Mouse (Mus musculus) limb, embryonic 15.5 days (tissue): ENCODE data around the gene Slc30a7. TPM values are rescaled to one million over a fixed set of nuclear protein-coding genes. Genes with fewer than 3 reads are reported as not detected.

Experiments used
- ATAC-seq: fragments of 200-750 bp; cut with Nextera tagmentation; 2 replicates; pipeline ENCODE4 v1.8.0; 2017; ENCODE audit warnings: low read depth, moderate TSS enrichment; ENCODE audit not compliant: insufficient number of reproducible peaks, low FRiP score, low TSS enrichment
- H3K27ac ChIP-seq: fragments of 300-500 bp; sonication (generic); 2 replicates; pipeline ENCODE4 v1.5.1; 2015; ENCODE audit warnings: moderate library complexity, mild to moderate bottlenecking, inconsistent platforms
- H3K27me3 ChIP-seq: fragments of 300-500 bp; sonication (generic); 2 replicates; pipeline ENCODE4 v1.6.1; 2015; ENCODE audit warnings: inconsistent platforms
- H3K36me3 ChIP-seq: fragments of 300-500 bp; sonication (generic); 2 replicates; pipeline ENCODE4 v1.6.1; 2015; ENCODE audit warnings: inconsistent platforms
- H3K4me1 ChIP-seq: fragments of 300-500 bp; sonication (generic); 2 replicates; pipeline ENCODE4 v1.6.1; 2015; ENCODE audit warnings: inconsistent platforms
- H3K4me2 ChIP-seq: fragments of 300-500 bp; sonication (generic); 2 replicates; pipeline ENCODE4 v1.6.1; 2015; ENCODE audit warnings: mild to moderate bottlenecking, inconsistent platforms
- H3K4me3 ChIP-seq: fragments of 300-500 bp; sonication (generic); 2 replicates; pipeline ENCODE4 v1.5.1; 2015; ENCODE audit warnings: mild to moderate bottlenecking, inconsistent platforms
- H3K9ac ChIP-seq: fragments of 300-500 bp; sonication (generic); 2 replicates; pipeline ENCODE4 v1.6.1; 2015; ENCODE audit warnings: inconsistent platforms
- H3K9me3 ChIP-seq: fragments of 300-500 bp; sonication (generic); 2 replicates; pipeline ENCODE4 v1.6.1; 2016; ENCODE audit warnings: inconsistent platforms
- WGBS: fragments of 180-500 bp; shearing (Covaris S2); methylation state at CpG from one replicate; pipeline ENCODE4 v1.1.7; 2015; 5-methylcytosine and 5-hydroxymethylcytosine counted together
- microRNA-seq: library from miRNA; unstranded; fragments of <30 nt; microRNA quantifications from one replicate; pipeline ENCODE4, GENCODE M21; 2016
- polyA plus RNA-seq: library from polyadenylated mRNA; unstranded; fragments of >200 nt; fragmentation: Nextera tagmentation; extraction: Ambion mirVana; gene quantifications from 2 replicates; pipeline ENCODE4 v1.2.1, GENCODE M21; 2015

Slc30a7 gene
- polyA plus RNA-seq, 1 experiment from 2014 or later = 38.8 TPM

DNA sequence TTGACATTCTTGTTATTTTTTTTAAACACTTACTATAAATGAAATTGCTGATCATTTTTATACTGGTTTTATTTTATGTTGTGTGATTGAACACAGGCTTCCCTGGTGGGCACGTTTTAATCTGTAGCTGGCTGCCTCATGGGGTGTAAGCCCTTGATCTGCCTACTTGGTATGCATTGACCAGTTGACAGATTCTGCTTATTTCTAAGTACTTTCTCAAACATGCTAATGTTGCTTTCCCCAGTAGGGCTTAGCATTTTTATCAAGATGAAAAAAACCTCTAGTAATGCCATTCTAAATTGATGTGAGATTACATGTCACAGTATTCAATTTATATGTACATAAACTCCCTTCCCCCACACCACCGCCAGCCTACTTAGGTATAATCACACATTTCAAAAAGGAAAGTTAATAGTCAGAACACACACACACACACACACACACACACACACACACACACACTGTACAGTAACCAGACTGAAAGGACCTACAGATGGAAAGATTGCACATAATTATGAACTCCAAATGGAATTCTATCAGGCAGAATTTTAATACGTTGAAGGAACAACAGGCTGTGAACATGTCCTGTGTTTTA is 108.8 kb downstream of the Slc30a7 start:
- Histone ChIP-seq H3K9ac (no peak overlapping the region), H3K4me1 (no peaks in the 10 kb centered on the region), H3K4me2 (no peak overlapping the region), H3K27me3 (no peaks in the 10 kb centered on the region), H3K4me3 (no peak overlapping the region), H3K36me3 (peaks cover 17% of the 10 kb centered on the region), H3K9me3 (no peaks in the 10 kb centered on the region), H3K27ac (no peak overlapping the region)
- 77% methylated on average over 3 of the region's 3 CpGs for WGBS
- ATAC-seq = no peak

DNA sequence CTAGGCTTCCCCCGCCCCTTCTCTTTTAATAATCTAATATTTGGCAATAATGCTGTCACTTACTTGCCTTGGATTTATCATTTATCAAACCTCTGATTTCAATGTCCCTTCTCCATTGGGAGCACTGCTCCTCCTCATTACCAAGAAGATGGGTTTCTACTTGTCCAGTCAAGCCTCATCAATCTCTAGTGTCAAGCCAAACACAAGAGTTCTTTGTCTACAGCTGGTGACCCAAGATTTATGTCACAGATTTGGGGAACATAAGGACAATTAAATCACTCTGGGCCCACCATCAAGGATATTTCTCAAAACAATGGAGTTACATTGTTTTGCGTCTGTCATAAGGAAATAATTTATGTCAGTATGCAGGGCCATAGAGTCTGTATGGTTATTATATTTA is 114.0 kb downstream of the Slc30a7 start:
- H3K9ac ChIP-seq = no peak overlapping the region
- WGBS = 90% methylated on average over 2 of the region's 2 CpGs
- no peaks in the 10 kb centered on the region for H3K4me1 ChIP-seq
- H3K9me3 ChIP-seq = no peaks in the 10 kb centered on the region
- ATAC-seq = no peak
- no peaks in the 10 kb centered on the region for H3K27me3 ChIP-seq
- H3K4me2 ChIP-seq = no peak overlapping the region
- no peak overlapping the region for H3K4me3 ChIP-seq
- peaks cover 11% of the 10 kb centered on the region for H3K36me3 ChIP-seq
- H3K27ac ChIP-seq = no peak overlapping the region

DNA sequence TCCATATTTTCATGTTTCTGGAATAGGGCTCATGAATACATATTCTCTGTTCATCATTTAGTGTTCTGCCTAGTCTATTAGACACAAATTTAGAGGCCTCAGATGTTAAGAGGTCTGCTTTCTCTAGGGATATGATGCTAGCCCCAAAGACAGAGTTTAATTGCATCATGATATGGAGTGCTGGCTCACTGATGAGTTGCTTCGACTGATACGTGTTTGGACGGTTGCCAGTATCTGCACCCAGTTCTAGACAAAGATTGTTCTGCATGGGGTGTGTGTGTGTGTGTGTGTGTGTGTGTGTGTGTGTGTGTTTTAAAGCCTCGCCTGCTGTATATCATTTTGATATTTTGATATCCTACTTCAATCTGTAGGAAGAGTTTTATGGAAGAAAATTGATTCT is 114.9 kb downstream of the Slc30a7 start:
- ATAC-seq = no peak
- Histone ChIP-seq H3K27me3 (no peaks in the 10 kb centered on the region), H3K27ac (no peak overlapping the region), H3K4me1 (no peaks in the 10 kb centered on the region), H3K9ac (no peak overlapping the region), H3K9me3 (no peaks in the 10 kb centered on the region), H3K36me3 (peaks cover 11% of the 10 kb centered on the region), H3K4me2 (no peak overlapping the region), H3K4me3 (no peak overlapping the region)
- 83% methylated on average over 4 of the region's 4 CpGs for WGBS

Small RNA genes within 50 kb of the gene (microRNA-seq; reads per million reads assigned to microRNA genes)
- not detected for gene Mir669n

Other genes starting within 250 kb of the Slc30a7 start
- gene Dph5, start 119.6 kb downstream of the Slc30a7 start, polyA plus RNA-seq = 26.3 and 26.5 TPM in 2 replicates
- 17.8 and 22.5 TPM in 2 replicates for gene Extl2, start 56 bp upstream of the Slc30a7 start, polyA plus RNA-seq
- 150 and 174 TPM in 2 replicates for gene Vcam1, start 122.3 kb upstream of the Slc30a7 start, polyA plus RNA-seq
- 2.7 and 5.5 TPM in 2 replicates for gene Gpr88, start 246.1 kb upstream of the Slc30a7 start, polyA plus RNA-seq